Mouse (Mus musculus) large intestine, adult 2 months (tissue): ENCODE results near the gene Slc35g2. TPM values are rescaled to one million over a fixed set of nuclear protein-coding genes. Genes with fewer than 3 reads are reported as not detected.

Source experiments
- DNase-seq: peaks from one replicate; pipeline ENCODE4 v3.0.0-alpha.2; 2012; ENCODE audit warnings: low read depth, low spot score
- WGBS: fragments of 180-500 bp; shearing (Covaris S2); methylation state at CpG from one replicate; pipeline ENCODE4 v1.1.7; 2018; 5-methylcytosine and 5-hydroxymethylcytosine counted together
- polyA plus RNA-seq: library from polyadenylated mRNA; depleted of rRNA; stranded (reverse); fragments of >200 nt; gene quantifications from 2 replicates; pipeline ENCODE4 v1.2.3, GENCODE M21; 2012; rRNA removed

Gene Slc35g2
- polyA plus RNA-seq, 1 experiment, result 2.7 TPM

- peak; percentile 90 for DNase-seq
- WGBS, result 2% methylated on average over 2 of the region's 2 CpGs
Measured at GRCm38 (mm10) chr9:100506652-100507051, 64.2 kb downstream of the Slc35g2 start.

- WGBS, result 36% methylated on average over 4 of the region's 4 CpGs
- peak; percentile 35 for DNase-seq
Measured at GRCm38 (mm10) chr9:100505498-100505897, 65.4 kb downstream of the Slc35g2 start.

Other genes with a start within 250 kb of the Slc35g2 start
- gene Il20rb, start 84.3 kb downstream of the Slc35g2 start, polyA plus RNA-seq, result 1.3 and 2.0 TPM in 2 replicates
- gene Nck1, start 25.0 kb downstream of the Slc35g2 start, polyA plus RNA-seq, result 3.6 and 4.2 TPM in 2 replicates
- gene Stag1, start 26.7 kb upstream of the Slc35g2 start, polyA plus RNA-seq, result 3.3 and 3.4 TPM in 2 replicates